Mouse (Mus musculus) liver, adult 2 months (tissue): Measurements from ENCODE around the gene Gm17334.
A peak's percentile ranks its signal among the peaks of the same experiment; 100 is the strongest.

Experiments
- CTCF ChIP-seq: fragments of 200-500 bp; IDR thresholded peaks from 2 replicates; pipeline ENCODE4 v1.5.1; 2011; ENCODE audit warnings: low read depth, low read length, control low read depth
- POLR2A ChIP-seq: fragments of 200-500 bp; IDR thresholded peaks from 2 replicates; pipeline ENCODE4 v1.6.1; 2011; ENCODE audit warnings: low read length, control low read depth; ENCODE audit not compliant: insufficient read depth; ENCODE audit errors: extremely low read depth

GRCm38 (mm10) chr11:53794671-53795557, 21.9 kb upstream of the Gm17334 start:
- TF ChIP-seq CTCF (peak; percentile 48), POLR2A (0 out of 2 replicates have a peak, but pooled peaks have one; percentile 52)
